Mouse (Mus musculus) lung, adult 2 months (tissue): ENCODE results near the gene Mrps7.

Source experiments
- CTCF ChIP-seq: fragments of 200-500 bp; IDR thresholded peaks from 2 replicates; pipeline ENCODE4 v1.5.1; 2011; ENCODE audit warnings: mild to moderate bottlenecking, low read length, control low read depth; ENCODE audit not compliant: insufficient read depth
- POLR2A ChIP-seq: fragments of 200-500 bp; IDR thresholded peaks from 2 replicates; pipeline ENCODE4 v1.6.1; 2011; ENCODE audit warnings: low read depth, mild to moderate bottlenecking, control low read depth, low read length, borderline replicate concordance; ENCODE audit errors: extremely low read depth

GRCm38 (mm10) chr11:115632247-115632646 is 28.5 kb downstream of the Mrps7 start:
- no peak for TF ChIP-seq CTCF
- TF ChIP-seq POLR2A: no peak
